Mouse (Mus musculus) forebrain, embryonic 11.5 days (tissue): ENCODE data around the gene Cnn3. TPM values are rescaled to one million over a fixed set of nuclear protein-coding genes. Genes with fewer than 3 reads are reported as not detected.

Source experiments
- ATAC-seq: fragments of 200-750 bp; cut with Nextera tagmentation; replicated peaks from 2 replicates; pipeline ENCODE4 v1.8.0; 2017; ENCODE audit warnings: moderate TSS enrichment; ENCODE audit not compliant: low FRiP score
- DNase-seq: peaks from one replicate; pipeline ENCODE4 v3.0.0-alpha.2; 2017; ENCODE audit warnings: low spot score
- H3K27ac ChIP-seq: fragments of 300-500 bp; sonication (generic); 2 replicates; pipeline ENCODE4 v1.5.1; 2014; ENCODE audit warnings: low read depth, low read length
- H3K27me3 ChIP-seq: fragments of 300-500 bp; sonication (generic); 2 replicates; pipeline ENCODE4 v1.6.1; 2014; ENCODE audit warnings: mild to moderate bottlenecking, low read length, mixed read lengths; ENCODE audit not compliant: control insufficient read depth, insufficient read depth
- H3K36me3 ChIP-seq: fragments of 300-500 bp; sonication (generic); 2 replicates; pipeline ENCODE4 v1.6.1; 2014; ENCODE audit warnings: mild to moderate bottlenecking, low read length, moderate library complexity, mixed read lengths; ENCODE audit not compliant: control insufficient read depth, insufficient read depth
- H3K4me1 ChIP-seq: fragments of 300-500 bp; sonication (generic); replicated peaks from 2 replicates; pipeline ENCODE4 v1.6.1; 2014; ENCODE audit warnings: low read length, mixed read lengths; ENCODE audit not compliant: control insufficient read depth, insufficient read depth
- H3K4me2 ChIP-seq: fragments of 300-500 bp; sonication (generic); 2 replicates; pipeline ENCODE4 v1.6.1; 2014; ENCODE audit warnings: low read depth, mild to moderate bottlenecking, low read length, moderate library complexity, mixed read lengths; ENCODE audit not compliant: severe bottlenecking
- H3K4me3 ChIP-seq: fragments of 300-500 bp; sonication (generic); 2 replicates; pipeline ENCODE4 v1.5.1; 2014; ENCODE audit warnings: low read depth, low read length
- H3K9ac ChIP-seq: fragments of 300-500 bp; sonication (generic); 2 replicates; pipeline ENCODE4 v1.6.1; 2014; ENCODE audit warnings: low read length
- H3K9me3 ChIP-seq: fragments of 300-500 bp; sonication (generic); 2 replicates; pipeline ENCODE4 v1.6.1; 2016; ENCODE audit warnings: low read length, mixed read lengths; ENCODE audit not compliant: control insufficient read depth
- WGBS: fragments of 180-500 bp; shearing (Covaris S2); extraction: QIAGEN DNeasy Blood & Tissue Kit; methylation state at CpG from one replicate; pipeline ENCODE4 v1.1.7; 2014; 5-methylcytosine and 5-hydroxymethylcytosine counted together
- polyA plus RNA-seq: library from polyadenylated mRNA; unstranded; fragments of >200 nt; fragmentation: Nextera tagmentation; extraction: Ambion mirVana; gene quantifications from 2 replicates; pipeline ENCODE4 v1.2.1, GENCODE M21; 2014

Gene Cnn3
- 954 and 974 TPM in 2 replicates for polyA plus RNA-seq

GRCm38 (mm10) chr3:121425861-121426620, at the start of gene Cnn3:
TSS of gene Cnn3 (plus strand) at chr3:121426497.
- DNase-seq, result peak; percentile 99
- H3K4me2 ChIP-seq, result peak within 1 kb of the TSS; percentile 81
- under 1% methylated on average over 50 of the region's 66 CpGs for WGBS
- H3K36me3 ChIP-seq, result no peaks in the 10 kb centered on the region
- peak within 1 kb of the TSS; percentile 90 for H3K4me3 ChIP-seq
- H3K9me3 ChIP-seq, result no peaks in the 10 kb centered on the region
- H3K4me1 ChIP-seq, result peaks cover 17% of the 10 kb centered on the region
- peak within 1 kb of the TSS; percentile 100 for H3K27ac ChIP-seq
- H3K27me3 ChIP-seq, result no peaks in the 10 kb centered on the region; the same call in 1 of the 2 replicates
- peak within 1 kb of the TSS; percentile 99 for H3K9ac ChIP-seq
- peak; percentile 91 for ATAC-seq

- Histone ChIP-seq H3K36me3 (no peaks in the 10 kb centered on the region), H3K27me3 (no peaks in the 10 kb centered on the region), H3K27ac (no peak overlapping the region), H3K4me3 (no peak overlapping the region), H3K4me2 (no peak overlapping the region), H3K9ac (no peak overlapping the region), H3K4me1 (no peaks in the 10 kb centered on the region), H3K9me3 (no peaks in the 10 kb centered on the region)
- DNase-seq, result no peak
- ATAC-seq, result no peak
- 50% methylated on average over 15 of the region's 15 CpGs for WGBS
These were observed 47.3 kb upstream of the Cnn3 start for GRCm38 (mm10) chr3:121378708-121379612.

GRCm38 (mm10) chr3:121379699-121380098, 46.6 kb upstream of the Cnn3 start:
- Histone ChIP-seq H3K27me3 (no peaks in the 10 kb centered on the region), H3K4me3 (no peak overlapping the region), H3K4me1 (no peaks in the 10 kb centered on the region), H3K9me3 (no peaks in the 10 kb centered on the region), H3K4me2 (no peak overlapping the region), H3K36me3 (no peaks in the 10 kb centered on the region), H3K27ac (no peak overlapping the region), H3K9ac (no peak overlapping the region)
- no peak for ATAC-seq
- whole genome bisulfite sequencing, result 87% methylated on average over 5 of the region's 5 CpGs
- DNase-seq, result no peak

- H3K9ac ChIP-seq, result no peak overlapping the region
- H3K36me3 ChIP-seq, result no peaks in the 10 kb centered on the region
- no peak overlapping the region for H3K4me2 ChIP-seq
- ATAC-seq, result no peak
- no peak overlapping the region for H3K27ac ChIP-seq
- peaks cover 2% of the 10 kb centered on the region; the same call in 1 of the 2 replicates for H3K4me1 ChIP-seq
- DNase-seq, result no peak
- no peaks in the 10 kb centered on the region for H3K9me3 ChIP-seq
- no peaks in the 10 kb centered on the region for H3K27me3 ChIP-seq
- WGBS, result 73% methylated on average over 3 of the region's 3 CpGs
- no peak overlapping the region for H3K4me3 ChIP-seq
These were observed 38.8 kb upstream of the Cnn3 start for GRCm38 (mm10) chr3:121387471-121388009.

- DNase-seq, result no peak
- Histone ChIP-seq H3K4me2 (no peak overlapping the region), H3K9me3 (no peaks in the 10 kb centered on the region), H3K36me3 (no peaks in the 10 kb centered on the region), H3K9ac (no peak overlapping the region), H3K27me3 (no peaks in the 10 kb centered on the region), H3K4me3 (no peak overlapping the region), H3K27ac (no peak overlapping the region), H3K4me1 (peaks cover 2% of the 10 kb centered on the region; the same call in 1 of the 2 replicates)
- 90% methylated on average over 8 of the region's 8 CpGs for WGBS
- no peak for ATAC-seq
These were observed 36.9 kb upstream of the Cnn3 start for GRCm38 (mm10) chr3:121389366-121389765.

GRCm38 (mm10) chr3:121389860-121390530, 36.3 kb upstream of the Cnn3 start:
- DNase-seq (peak; percentile 62), ATAC-seq (peak; percentile 51; the same call in 1 of the 2 replicates)
- H3K4me2 ChIP-seq, result no peak overlapping the region
- no peaks in the 10 kb centered on the region for H3K36me3 ChIP-seq
- H3K27me3 ChIP-seq, result no peaks in the 10 kb centered on the region
- H3K9ac ChIP-seq, result 0 out of 2 replicates have a peak overlapping the region, but pooled peaks have one; percentile 21
- peaks cover 2% of the 10 kb centered on the region; the same call in 1 of the 2 replicates for H3K4me1 ChIP-seq
- 30% methylated on average over 17 of the region's 17 CpGs for WGBS
- no peaks in the 10 kb centered on the region for H3K9me3 ChIP-seq
- H3K27ac ChIP-seq, result no peak overlapping the region
- H3K4me3 ChIP-seq, result no peak overlapping the region

GRCm38 (mm10) chr3:121390724-121391123, 35.6 kb upstream of the Cnn3 start:
- no peak for DNase-seq
- Histone ChIP-seq H3K27ac (no peak overlapping the region), H3K4me2 (no peak overlapping the region), H3K4me1 (peaks cover 2% of the 10 kb centered on the region; the same call in 1 of the 2 replicates), H3K27me3 (no peaks in the 10 kb centered on the region), H3K4me3 (no peak overlapping the region), H3K9me3 (no peaks in the 10 kb centered on the region), H3K9ac (no peak overlapping the region), H3K36me3 (no peaks in the 10 kb centered on the region)
- ATAC-seq, result 0 out of 2 replicates have a peak, but pooled peaks have one; percentile 36
- WGBS, result 55% methylated on average over 7 of the region's 7 CpGs
